Mouse (Mus musculus): ENCODE data around the gene Nme8.

Gene Nme8

GRCm38 (mm10) chr13:19697790-19698189 is at the start of gene Nme8:
Gene Nme8 (minus strand): TSS chr13:19697794.
- no peak for DNase-seq (ENCODE audit: low spot score)

- DNase-seq (ENCODE audit: low spot score), result no peak
These were observed 48.1 kb upstream of the Nme8 start for GRCm38 (mm10) chr13:19745741-19746140.

- no peak for DNase-seq (ENCODE audit: low spot score)
These were observed 46.9 kb upstream of the Nme8 start for GRCm38 (mm10) chr13:19744536-19744935.

GRCm38 (mm10) chr13:19734597-19734996 is 37.0 kb upstream of the Nme8 start:
- no peak for DNase-seq (ENCODE audit: low spot score)

- DNase-seq (ENCODE audit: low spot score), result no peak
These were observed 33.2 kb upstream of the Nme8 start for GRCm38 (mm10) chr13:19730826-19731225.

GRCm38 (mm10) chr13:19718954-19719353 is 21.4 kb upstream of the Nme8 start:
- DNase-seq (ENCODE audit: low spot score), result no peak

GRCm38 (mm10) chr13:19717201-19717600 is 19.6 kb upstream of the Nme8 start:
- no peak for DNase-seq (ENCODE audit: low spot score)

GRCm38 (mm10) chr13:19703806-19704205 is 6.2 kb upstream of the Nme8 start:
- DNase-seq (ENCODE audit: low spot score), result no peak

GRCm38 (mm10) chr13:19701443-19702078 is 4.0 kb upstream of the Nme8 start:
- peak; percentile 16 for DNase-seq (ENCODE audit: low spot score)

GRCm38 (mm10) chr13:19700733-19701442 is 3.3 kb upstream of the Nme8 start:
- DNase-seq (ENCODE audit: low spot score), result no peak

GRCm38 (mm10) chr13:19698524-19699173 is 1.1 kb upstream of the Nme8 start:
- DNase-seq (ENCODE audit: low spot score), result no peak

- no peak for DNase-seq (ENCODE audit: low spot score)
These were observed 7.2 kb downstream of the Nme8 start for GRCm38 (mm10) chr13:19690417-19690816.

- no peak for DNase-seq (ENCODE audit: low spot score)
These were observed 7.6 kb downstream of the Nme8 start for GRCm38 (mm10) chr13:19689971-19690370.

GRCm38 (mm10) chr13:19684007-19684406 is 13.6 kb downstream of the Nme8 start:
- DNase-seq (ENCODE audit: low spot score), result no peak

GRCm38 (mm10) chr13:19682879-19683640 is 14.5 kb downstream of the Nme8 start:
- DNase-seq (ENCODE audit: low spot score), result no peak

GRCm38 (mm10) chr13:19674601-19675000 is 23.0 kb downstream of the Nme8 start:
- no peak for DNase-seq (ENCODE audit: low spot score)

GRCm38 (mm10) chr13:19674025-19674424 is 23.6 kb downstream of the Nme8 start:
- DNase-seq (ENCODE audit: low spot score), result no peak

GRCm38 (mm10) chr13:19668355-19669140 is 29.0 kb downstream of the Nme8 start:
- DNase-seq (ENCODE audit: low spot score), result no peak

GRCm38 (mm10) chr13:19652405-19652804 is 45.2 kb downstream of the Nme8 start:
- no peak for DNase-seq (ENCODE audit: low spot score)

GRCm38 (mm10) chr13:19649824-19650223 is 47.8 kb downstream of the Nme8 start:
- no peak for DNase-seq (ENCODE audit: low spot score)

- no peak for DNase-seq (ENCODE audit: low spot score)
These were observed 53.4 kb downstream of the Nme8 start for GRCm38 (mm10) chr13:19644225-19644624.

GRCm38 (mm10) chr13:19643519-19643918 is 54.1 kb downstream of the Nme8 start:
- no peak for DNase-seq (ENCODE audit: low spot score)
